In genomic region chr13:82059498-82059897, GRCm38 (mm10) we compare ENCODE assay signal across 9 mouse cellular contexts.
DNase-seq lines count a peak whose midpoint lies in the region; ATAC-seq and TF ChIP-seq lines count a peak whose summit lies in the region.
"Had no signal": no experiment of that assay in that cellular context is flagged by ENCODE, and none has a peak within 500 bp of the region (broad histone marks: within the 10 kb centered on the region; RNA-seq: fewer than 3 reads in every experiment).

No protein-coding gene starts in this region.

- no peaks in the 10 kb centered on the region for H3K9me3 ChIP-seq in CH12.LX (replicated peaks; ENCODE audit: low read length)
- no peaks in the 10 kb centered on the region for H3K9me3 ChIP-seq in forebrain, embryonic 13.5 days (replicated peaks)
- H3K9me3 ChIP-seq in hindbrain, embryonic 12.5 days (replicated peaks): no peaks in the 10 kb centered on the region
- H3K9me3 ChIP-seq in lung, embryonic 14.5 days (ENCODE audit: low read depth, low read length): no peaks in the 10 kb centered on the region
- H3K9me3 ChIP-seq in stomach, embryonic 16.5 days (replicated peaks; ENCODE audit: control insufficient read depth, low read length): no peaks in the 10 kb centered on the region
- H3K9me3 ChIP-seq: liver, embryonic 13.5 days had no signal

- DNase-seq in cerebellum, adult 18-20 months: peak; percentile 10 to 16
- no peak for DNase-seq in cerebellum, adult 11-12 months
- no peak for DNase-seq in CH12.LX (ENCODE audit: extremely low read depth)
- peak; percentile 93 for DNase-seq in lung, embryonic 14.5 days
- DNase-seq: liver, embryonic 13.5 days had no signal

- TF ChIP-seq POLR2A in CH12.LX (IDR thresholded peaks at IDR 0.05; ENCODE audit: low read depth, low read length): no peak

- ATAC-seq in forebrain, embryonic 13.5 days: peak; percentile 46; the same call in 1 of the 2 replicates
- peak; percentile 71 for ATAC-seq in hindbrain, embryonic 12.5 days (ENCODE audit: low FRiP score)
- ATAC-seq in lung, embryonic 14.5 days (ENCODE audit: insufficient read depth): peak; percentile 91
- peak; percentile 58; the same call in 1 of the 2 replicates for ATAC-seq in stomach, embryonic 16.5 days (ENCODE audit: insufficient read depth, low FRiP score)
- ATAC-seq in frontal cortex, adult (ENCODE audit: low TSS enrichment): no peak

- no peak for TF ChIP-seq EP300 in CH12.LX (IDR thresholded peaks at IDR 0.05; ENCODE audit: low read length)

- 14% methylated on average over 5 of the region's 5 CpGs for WGBS in forebrain, embryonic 13.5 days
- 23% methylated on average over 5 of the region's 5 CpGs for WGBS in hindbrain, embryonic 12.5 days
- WGBS in lung, embryonic 14.5 days: 10% methylated on average over 5 of the region's 5 CpGs
- WGBS in stomach, embryonic 16.5 days: 24% methylated on average over 5 of the region's 5 CpGs

- no peaks in the 10 kb centered on the region for H3K27me3 ChIP-seq in CH12.LX (replicated peaks)
- 0 out of 2 replicates have a peak, but pooled peaks cover 3% of the 10 kb centered on the region for H3K27me3 ChIP-seq in forebrain, embryonic 13.5 days
- H3K27me3 ChIP-seq in hindbrain, embryonic 12.5 days: no peaks in the 10 kb centered on the region
- no peaks in the 10 kb centered on the region for H3K27me3 ChIP-seq in lung, embryonic 14.5 days (ENCODE audit: insufficient read depth, low read length)
- H3K27me3 ChIP-seq in stomach, embryonic 16.5 days (ENCODE audit: control insufficient read depth, insufficient read depth, low read length): no peaks in the 10 kb centered on the region
- H3K27me3 ChIP-seq: liver, embryonic 13.5 days had no signal

- no peaks in the 10 kb centered on the region for H3K4me1 ChIP-seq in CH12.LX (ENCODE audit: control insufficient read depth in 1 of 2, insufficient read depth in 2 of 2)
- peaks cover 27% of the 10 kb centered on the region for H3K4me1 ChIP-seq in forebrain, embryonic 13.5 days
- peaks cover 9% of the 10 kb centered on the region; the same call in 1 of the 2 replicates for H3K4me1 ChIP-seq in hindbrain, embryonic 12.5 days
- peaks cover 9% of the 10 kb centered on the region; the same call in 1 of the 2 replicates for H3K4me1 ChIP-seq in lung, embryonic 14.5 days (ENCODE audit: insufficient read depth)
- peaks cover 3% of the 10 kb centered on the region; the same call in 1 of the 2 replicates for H3K4me1 ChIP-seq in stomach, embryonic 16.5 days (ENCODE audit: control insufficient read depth, insufficient read depth, low read length)
- H3K4me1 ChIP-seq: liver, embryonic 13.5 days had no signal

- H3K4me3 ChIP-seq in CH12.LX (replicated peaks in 1 of 3; ENCODE audit: low read depth in 2 of 3, low read length in 2 of 3, poor library complexity in 1 of 3): no peak overlapping the region
- H3K4me3 ChIP-seq in forebrain, embryonic 13.5 days: no peak overlapping the region
- H3K4me3 ChIP-seq in hindbrain, embryonic 12.5 days: no peak overlapping the region
- no peak overlapping the region for H3K4me3 ChIP-seq in lung, embryonic 14.5 days (ENCODE audit: low read depth, low read length)
- H3K4me3 ChIP-seq in stomach, embryonic 16.5 days (replicated peaks; ENCODE audit: low read length): no peak overlapping the region
- H3K4me3 ChIP-seq: liver, embryonic 13.5 days had no signal

- H3K79me2 ChIP-seq in CH12.LX (replicated peaks; ENCODE audit: control insufficient read depth, extremely low read depth, insufficient read depth, poor library complexity, severe bottlenecking): no peaks in the 10 kb centered on the region

- H3K36me3 ChIP-seq in CH12.LX (replicated peaks in 1 of 2; ENCODE audit: control insufficient read depth in 1 of 2, insufficient read depth in 1 of 2, low read length in 1 of 2): no peaks in the 10 kb centered on the region
- no peaks in the 10 kb centered on the region for H3K36me3 ChIP-seq in forebrain, embryonic 13.5 days (ENCODE audit: poor library complexity, severe bottlenecking)
- no peaks in the 10 kb centered on the region for H3K36me3 ChIP-seq in hindbrain, embryonic 12.5 days
- no peaks in the 10 kb centered on the region for H3K36me3 ChIP-seq in lung, embryonic 14.5 days (ENCODE audit: insufficient read depth)
- H3K36me3 ChIP-seq in stomach, embryonic 16.5 days (ENCODE audit: control insufficient read depth, insufficient read depth, low read length): no peaks in the 10 kb centered on the region
- H3K36me3 ChIP-seq: liver, embryonic 13.5 days had no signal

- H3K27ac ChIP-seq in CH12.LX (ENCODE audit: insufficient read depth, low read depth): no peak overlapping the region
- no peak overlapping the region for H3K27ac ChIP-seq in forebrain, embryonic 13.5 days
- H3K27ac ChIP-seq in hindbrain, embryonic 12.5 days: no peak overlapping the region
- no peak overlapping the region; the same call in 1 of the 2 replicates for H3K27ac ChIP-seq in lung, embryonic 14.5 days (ENCODE audit: low read depth)
- H3K27ac ChIP-seq in stomach, embryonic 16.5 days (ENCODE audit: low read length): no peak overlapping the region
- H3K27ac ChIP-seq: liver, embryonic 13.5 days had no signal

- peak overlapping the region; percentile 44; the same call in 1 of the 2 replicates for H3K4me2 ChIP-seq in CH12.LX (ENCODE audit: insufficient read depth, low read depth, poor library complexity, severe bottlenecking)
- H3K4me2 ChIP-seq in forebrain, embryonic 13.5 days: no peak overlapping the region
- H3K4me2 ChIP-seq in hindbrain, embryonic 12.5 days (replicated peaks): no peak overlapping the region
- no peak overlapping the region for H3K4me2 ChIP-seq in lung, embryonic 14.5 days
- H3K4me2 ChIP-seq in stomach, embryonic 16.5 days (ENCODE audit: low read depth, low read length): no peak overlapping the region
- H3K4me2 ChIP-seq: liver, embryonic 13.5 days had no signal

- no peak overlapping the region for H3K9ac ChIP-seq in CH12.LX (ENCODE audit: insufficient read depth, low read depth)
- no peak overlapping the region for H3K9ac ChIP-seq in forebrain, embryonic 13.5 days
- H3K9ac ChIP-seq in hindbrain, embryonic 12.5 days: no peak overlapping the region
- H3K9ac ChIP-seq in lung, embryonic 14.5 days: no peak overlapping the region
- H3K9ac ChIP-seq in stomach, embryonic 16.5 days (ENCODE audit: low read length): no peak overlapping the region
- H3K9ac ChIP-seq: liver, embryonic 13.5 days had no signal

- TF ChIP-seq RAD21 in CH12.LX (IDR thresholded peaks at IDR 0.05; ENCODE audit: low read depth, low read length): no peak

- in situ Hi-C loops in CH12.LX (cut with MboI; ENCODE audit: low pct_ligation_motif_present, low pct_unique_long_range_greater_than_20kb, low sequenced_read_pairs): no loop called here

- TF ChIP-seq CTCF in CH12.LX (conservative IDR thresholded peaks at IDR 0.05 in 1 of 2, IDR thresholded peaks at IDR 0.05 in 1 of 2; ENCODE audit: low read depth in 2 of 2, low read length in 2 of 2): no peak
- TF ChIP-seq CTCF in lung, embryonic 14.5 days (IDR thresholded peaks at IDR 0.05; ENCODE audit: low read depth): no peak

- dilution Hi-C loops in CH12.LX (cut with MboI; ENCODE audit: extremely low pct_ligation_motif_present, extremely low pct_unique_long_range_greater_than_20kb, low sequenced_read_pairs): no loop called here

TF ChIP-seq in CH12.LX, 34 proteins besides CTCF, POLR2A, EP300 and RAD21:
- no peak for TF ChIP-seq MAZ (IDR thresholded peaks at IDR 0.05; ENCODE audit: low read depth, low read length)
- no peak for TF ChIP-seq IRF4 (IDR thresholded peaks at IDR 0.05; ENCODE audit: low read depth, low read length)
- TF ChIP-seq NELFE (IDR thresholded peaks at IDR 0.05; ENCODE audit: low read depth, low read length): no peak
- no peak for TF ChIP-seq SIN3A (IDR thresholded peaks at IDR 0.05; ENCODE audit: low read length)
- TF ChIP-seq CHD2 (IDR thresholded peaks at IDR 0.05; ENCODE audit: low read length): no peak
- no peak for TF ChIP-seq ELF1 (IDR thresholded peaks at IDR 0.05; ENCODE audit: low read depth, low read length)
- TF ChIP-seq PAX5 (IDR thresholded peaks at IDR 0.05; ENCODE audit: low read length): no peak
- TF ChIP-seq BHLHE40 (IDR thresholded peaks at IDR 0.05; ENCODE audit: low read depth, low read length): no peak
TF ChIP-seq in CH12.LX: peak in this region for 0.

Comparison
In these comparisons a context has a peak if more than half of its experiments do, and no peak if none do; other contexts are left out.
1. DNase-seq: peak in cerebellum, adult 18-20 months (2 of 2) and lung, embryonic 14.5 days (single experiment); none in cerebellum, adult 11-12 months (single experiment) and CH12.LX (single experiment).